23 mouse cellular contexts compared by ENCODE assay signal in genomic region chr2:139488708-139489107, GRCm38 (mm10). TPM values are rescaled to one million over a fixed set of nuclear protein-coding genes. Genes with fewer than 3 reads are reported as not detected.
"Had no signal": no experiment of that assay in that cellular context is flagged by ENCODE, and none has a peak within 500 bp of the region (broad histone marks: within the 10 kb centered on the region; RNA-seq: fewer than 3 reads in every experiment).

No protein-coding gene starts in this region.

- H3K9ac ChIP-seq: limb, embryonic 13.5 days; lung, embryonic 14.5 days had no signal

- H3K36me3 ChIP-seq: limb, embryonic 10.5 days; limb, embryonic 13.5 days had no signal

- DNase-seq: kidney, adult 2 months; kidney, postnatal 25 days; layer of hippocampus, adult 9-11 months; lung, embryonic 14.5 days; midbrain, embryonic 14.5 days; thymus, adult 18-20 months; thymus, postnatal 36 days had no signal

- H3K4me2 ChIP-seq: limb, embryonic 13.5 days; lung, embryonic 14.5 days had no signal

- H3K27me3 ChIP-seq: limb, embryonic 13.5 days had no signal

- H3K4me1 ChIP-seq: limb, embryonic 10.5 days; limb, embryonic 13.5 days had no signal

- H3K9me3 ChIP-seq: limb, embryonic 10.5 days; limb, embryonic 13.5 days had no signal

- H3K4me3 ChIP-seq: layer of hippocampus, adult 2 months; limb, embryonic 10.5 days; limb, embryonic 13.5 days had no signal

- ATAC-seq: lung, postnatal 0 days had no signal

- H3K27ac ChIP-seq: kidney, postnatal 0 days; layer of hippocampus, adult 2 months; limb, embryonic 10.5 days; limb, embryonic 13.5 days; macrophage had no signal

RNA-seq across cellular contexts. Expression of gene Sptlc3, which starts 5.0 kb away (rescaled TPM):
- total RNA-seq: layer of hippocampus, adult 2 months; layer of hippocampus, postnatal 25 days; left cerebral cortex, adult 18-20 months; left cerebral cortex, postnatal 25 days; liver, adult 2 months; megakaryocyte, adult 5-6 weeks had no signal
- polyA plus RNA-seq: large intestine, adult 2 months; liver, adult 2 months; liver, embryonic 16.5 days; macrophage; midbrain, embryonic 14.5 days; small intestine, adult 2 months; spleen, adult 2 months; testis, adult 2 months had no signal
